Mouse (Mus musculus): Measurements from ENCODE around the gene Cd79a. TPM values are rescaled to one million over a fixed set of nuclear protein-coding genes. Genes with fewer than 3 reads are reported as not detected.
A peak's percentile ranks its signal among the peaks of the same experiment; 100 is the strongest.

Cd79a gene
- polyA plus RNA-seq, 1 experiment = 2.8 TPM

- Histone ChIP-seq H3K9me3 (replicated peaks; ENCODE audit: control insufficient read depth, insufficient read depth, low read length, poor library complexity, severe bottlenecking) (no peaks in the 10 kb centered on the region), H3K4me1 (ENCODE audit: control insufficient read depth, insufficient read depth, low read length) (no peaks in the 10 kb centered on the region), H3K27me3 (ENCODE audit: control insufficient read depth, insufficient read depth, low read length, poor library complexity, severe bottlenecking) (no peaks in the 10 kb centered on the region), H3K36me3 (ENCODE audit: control insufficient read depth, insufficient read depth, low read length, poor library complexity, severe bottlenecking) (peaks cover 22% of the 10 kb centered on the region), H3K27ac (ENCODE audit: insufficient read depth, low read length) (no peak overlapping the region), H3K9ac (ENCODE audit: low read depth, poor library complexity, severe bottlenecking) (no peak overlapping the region), H3K4me3 (ENCODE audit: low read depth, low read length) (no peak overlapping the region)
- TF ChIP-seq CTCF (IDR thresholded peaks at IDR 0.05; ENCODE audit: low read depth, low read length) = no peak
- no peak for TF ChIP-seq EP300 (IDR thresholded peaks at IDR 0.05; ENCODE audit: insufficient read depth, low read depth, low read length)
- TF ChIP-seq POLR2A (IDR thresholded peaks at IDR 0.05; ENCODE audit: insufficient read depth, low read length) = no peak
These were observed 21.7 kb downstream of the Cd79a start for GRCm38 (mm10) chr7:24918763-24919323.

GRCm38 (mm10) chr7:24919728-24920127 is 22.5 kb downstream of the Cd79a start:
- TF ChIP-seq EP300 (IDR thresholded peaks at IDR 0.05; ENCODE audit: insufficient read depth, low read depth, low read length) (no peak), POLR2A (IDR thresholded peaks at IDR 0.05; ENCODE audit: insufficient read depth, low read length) (no peak), CTCF (IDR thresholded peaks at IDR 0.05; ENCODE audit: low read depth, low read length) (no peak)
- H3K9me3 ChIP-seq (replicated peaks; ENCODE audit: control insufficient read depth, insufficient read depth, low read length, poor library complexity, severe bottlenecking) = no peaks in the 10 kb centered on the region
- H3K9ac ChIP-seq (ENCODE audit: low read depth, poor library complexity, severe bottlenecking) = no peak overlapping the region
- H3K27me3 ChIP-seq (ENCODE audit: control insufficient read depth, insufficient read depth, low read length, poor library complexity, severe bottlenecking) = no peaks in the 10 kb centered on the region
- no peak overlapping the region for H3K27ac ChIP-seq (ENCODE audit: insufficient read depth, low read length)
- H3K36me3 ChIP-seq (ENCODE audit: control insufficient read depth, insufficient read depth, low read length, poor library complexity, severe bottlenecking) = peaks cover 26% of the 10 kb centered on the region
- no peak overlapping the region for H3K4me3 ChIP-seq (ENCODE audit: low read depth, low read length)
- H3K4me1 ChIP-seq (ENCODE audit: control insufficient read depth, insufficient read depth, low read length) = no peaks in the 10 kb centered on the region

- H3K9me3 ChIP-seq (replicated peaks; ENCODE audit: control insufficient read depth, insufficient read depth, low read length, poor library complexity, severe bottlenecking) = no peaks in the 10 kb centered on the region
- H3K9ac ChIP-seq (ENCODE audit: low read depth, poor library complexity, severe bottlenecking) = no peak overlapping the region
- H3K36me3 ChIP-seq (ENCODE audit: control insufficient read depth, insufficient read depth, low read length, poor library complexity, severe bottlenecking) = peaks cover 6% of the 10 kb centered on the region
- H3K27me3 ChIP-seq (ENCODE audit: control insufficient read depth, insufficient read depth, low read length, poor library complexity, severe bottlenecking) = no peaks in the 10 kb centered on the region
- H3K27ac ChIP-seq (ENCODE audit: insufficient read depth, low read length) = no peak overlapping the region
- no peak overlapping the region for H3K4me3 ChIP-seq (ENCODE audit: low read depth, low read length)
- H3K4me1 ChIP-seq (ENCODE audit: control insufficient read depth, insufficient read depth, low read length) = no peaks in the 10 kb centered on the region
- no peak for TF ChIP-seq POLR2A (IDR thresholded peaks at IDR 0.05; ENCODE audit: insufficient read depth, low read length)
- no peak for TF ChIP-seq EP300 (IDR thresholded peaks at IDR 0.05; ENCODE audit: insufficient read depth, low read depth, low read length)
- TF ChIP-seq CTCF (IDR thresholded peaks at IDR 0.05; ENCODE audit: low read depth, low read length) = no peak
These were observed 33.3 kb downstream of the Cd79a start for GRCm38 (mm10) chr7:24930475-24930874.

- no peaks in the 10 kb centered on the region for H3K9me3 ChIP-seq (replicated peaks; ENCODE audit: control insufficient read depth, insufficient read depth, low read length, poor library complexity, severe bottlenecking)
- H3K36me3 ChIP-seq (ENCODE audit: control insufficient read depth, insufficient read depth, low read length, poor library complexity, severe bottlenecking) = no peaks in the 10 kb centered on the region
- no peaks in the 10 kb centered on the region for H3K27me3 ChIP-seq (ENCODE audit: control insufficient read depth, insufficient read depth, low read length, poor library complexity, severe bottlenecking)
- H3K9ac ChIP-seq (ENCODE audit: low read depth, poor library complexity, severe bottlenecking) = no peak overlapping the region
- H3K4me3 ChIP-seq (ENCODE audit: low read depth, low read length) = no peak overlapping the region
- H3K4me1 ChIP-seq (ENCODE audit: control insufficient read depth, insufficient read depth, low read length) = no peaks in the 10 kb centered on the region
- TF ChIP-seq CTCF (IDR thresholded peaks at IDR 0.05; ENCODE audit: low read depth, low read length) = no peak
- TF ChIP-seq POLR2A (IDR thresholded peaks at IDR 0.05; ENCODE audit: insufficient read depth, low read length) = no peak
- TF ChIP-seq EP300 (IDR thresholded peaks at IDR 0.05; ENCODE audit: insufficient read depth, low read depth, low read length) = no peak
- no peak overlapping the region for H3K27ac ChIP-seq (ENCODE audit: insufficient read depth, low read length)
These were observed 34.5 kb downstream of the Cd79a start for GRCm38 (mm10) chr7:24931651-24932050.

- H3K9me3 ChIP-seq (replicated peaks; ENCODE audit: control insufficient read depth, insufficient read depth, low read length, poor library complexity, severe bottlenecking) = no peaks in the 10 kb centered on the region
- peaks cover 11% of the 10 kb centered on the region for H3K4me1 ChIP-seq (ENCODE audit: control insufficient read depth, insufficient read depth, low read length)
- H3K4me3 ChIP-seq (ENCODE audit: low read depth, low read length) = peak overlapping the region; percentile 37; the same call in 1 of the 2 replicates
- no peaks in the 10 kb centered on the region for H3K36me3 ChIP-seq (ENCODE audit: control insufficient read depth, insufficient read depth, low read length, poor library complexity, severe bottlenecking)
- H3K27me3 ChIP-seq (ENCODE audit: control insufficient read depth, insufficient read depth, low read length, poor library complexity, severe bottlenecking) = peaks cover 14% of the 10 kb centered on the region
- H3K27ac ChIP-seq (ENCODE audit: insufficient read depth, low read length) = no peak overlapping the region
- no peak for TF ChIP-seq CTCF (IDR thresholded peaks at IDR 0.05; ENCODE audit: low read depth, low read length)
- no peak for TF ChIP-seq EP300 (IDR thresholded peaks at IDR 0.05; ENCODE audit: insufficient read depth, low read depth, low read length)
- TF ChIP-seq POLR2A (IDR thresholded peaks at IDR 0.05; ENCODE audit: insufficient read depth, low read length) = no peak
- no peak overlapping the region for H3K9ac ChIP-seq (ENCODE audit: low read depth, poor library complexity, severe bottlenecking)
These were observed 46.5 kb downstream of the Cd79a start for GRCm38 (mm10) chr7:24943641-24944040.

GRCm38 (mm10) chr7:24944257-24944950 is 47.2 kb downstream of the Cd79a start, which contains the start of gene Gm4881:
Gene Gm4881 (minus strand): TSS chr7:24944494.
- TF ChIP-seq POLR2A (IDR thresholded peaks at IDR 0.05; ENCODE audit: insufficient read depth, low read length) (no peak), CTCF (IDR thresholded peaks at IDR 0.05; ENCODE audit: low read depth, low read length) (no peak), EP300 (IDR thresholded peaks at IDR 0.05; ENCODE audit: insufficient read depth, low read depth, low read length) (no peak)
- peaks cover 11% of the 10 kb centered on the region for H3K4me1 ChIP-seq (ENCODE audit: control insufficient read depth, insufficient read depth, low read length)
- H3K9ac ChIP-seq (ENCODE audit: low read depth, poor library complexity, severe bottlenecking) = peak within 1 kb of the TSS; percentile 33; the same call in 1 of the 2 replicates
- peak within 1 kb of the TSS; percentile 68 for H3K4me3 ChIP-seq (ENCODE audit: low read depth, low read length)
- no peaks in the 10 kb centered on the region for H3K36me3 ChIP-seq (ENCODE audit: control insufficient read depth, insufficient read depth, low read length, poor library complexity, severe bottlenecking)
- no peak within 1 kb of the TSS for H3K27ac ChIP-seq (ENCODE audit: insufficient read depth, low read length)
- no peaks in the 10 kb centered on the region for H3K9me3 ChIP-seq (replicated peaks; ENCODE audit: control insufficient read depth, insufficient read depth, low read length, poor library complexity, severe bottlenecking)
- peaks cover 14% of the 10 kb centered on the region for H3K27me3 ChIP-seq (ENCODE audit: control insufficient read depth, insufficient read depth, low read length, poor library complexity, severe bottlenecking)
